Mouse (Mus musculus): Measurements from ENCODE around the gene Polh.

Gene Polh

DNA sequence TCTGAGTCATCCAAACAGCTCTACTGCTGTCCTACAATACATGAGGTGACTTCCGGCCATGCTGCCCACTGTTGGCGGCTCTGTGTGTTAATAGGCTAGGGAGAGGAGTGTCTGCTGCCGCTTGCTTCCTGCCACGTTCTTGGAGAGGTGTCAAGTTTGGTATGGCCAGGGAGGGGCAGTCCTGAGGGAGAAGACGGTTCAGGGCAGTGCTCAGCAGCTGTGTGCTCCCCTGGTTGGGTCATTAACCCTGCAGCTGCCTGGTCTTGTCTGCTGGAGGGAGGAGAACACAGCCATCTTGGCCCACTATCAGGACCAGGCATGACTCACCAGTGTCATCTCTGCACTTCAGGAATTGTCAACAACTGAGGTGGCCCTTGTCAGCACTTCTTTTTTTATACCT lies 34.1 kb downstream of the Polh start:
- DNase-seq (ENCODE audit: low spot score): peak; percentile 50

GRCm38 (mm10) chr17:46167014-46167413 lies 35.4 kb downstream of the Polh start:
- DNase-seq (ENCODE audit: low spot score): no peak

DNA sequence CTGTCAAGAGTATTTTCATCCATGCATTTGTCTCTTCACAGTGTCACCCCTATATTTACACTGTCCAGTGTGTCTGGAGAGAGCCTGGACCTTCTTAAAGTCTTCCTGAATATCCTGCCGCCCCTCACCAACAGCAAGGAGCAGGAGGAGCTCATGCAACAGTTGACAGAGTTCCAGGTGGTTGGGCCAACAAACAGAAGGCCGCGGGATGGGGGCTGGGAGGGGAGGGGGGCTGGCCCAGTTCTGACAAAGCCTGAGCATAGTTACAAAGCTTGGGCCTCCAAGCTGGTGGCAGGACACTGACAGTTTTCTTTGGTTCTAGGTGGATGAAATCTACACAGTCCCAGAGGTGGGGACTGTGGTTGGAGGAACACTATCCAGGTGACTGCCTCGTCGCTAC lies 36.2 kb downstream of the Polh start:
- no peak for DNase-seq (ENCODE audit: low spot score)

- no peak for DNase-seq (ENCODE audit: low spot score)
Observed at GRCm38 (mm10) chr17:46165460-46165859, 37.0 kb downstream of the Polh start.

DNA sequence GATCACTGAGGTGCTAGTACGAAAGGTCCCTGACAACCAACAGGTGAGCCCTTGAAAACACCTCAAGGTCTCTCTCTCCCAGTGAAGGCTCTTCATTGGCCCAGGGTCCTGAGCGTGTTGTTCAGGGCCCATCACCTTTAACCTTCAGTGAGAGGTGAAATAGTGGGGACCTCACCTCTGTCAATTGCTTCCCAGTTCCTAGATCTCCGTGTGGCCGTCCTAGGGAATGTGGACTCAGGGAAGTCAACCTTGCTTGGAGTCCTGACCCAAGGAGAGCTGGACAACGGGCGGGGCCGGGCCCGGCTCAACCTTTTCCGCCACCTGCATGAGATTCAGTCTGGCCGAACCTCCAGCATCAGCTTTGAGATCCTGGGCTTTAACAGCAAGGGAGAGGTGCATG lies 37.7 kb downstream of the Polh start:
- no peak for DNase-seq (ENCODE audit: low spot score)

- no peak for DNase-seq (ENCODE audit: low spot score)
Observed at GRCm38 (mm10) chr17:46164301-46164700, 38.1 kb downstream of the Polh start.

DNA sequence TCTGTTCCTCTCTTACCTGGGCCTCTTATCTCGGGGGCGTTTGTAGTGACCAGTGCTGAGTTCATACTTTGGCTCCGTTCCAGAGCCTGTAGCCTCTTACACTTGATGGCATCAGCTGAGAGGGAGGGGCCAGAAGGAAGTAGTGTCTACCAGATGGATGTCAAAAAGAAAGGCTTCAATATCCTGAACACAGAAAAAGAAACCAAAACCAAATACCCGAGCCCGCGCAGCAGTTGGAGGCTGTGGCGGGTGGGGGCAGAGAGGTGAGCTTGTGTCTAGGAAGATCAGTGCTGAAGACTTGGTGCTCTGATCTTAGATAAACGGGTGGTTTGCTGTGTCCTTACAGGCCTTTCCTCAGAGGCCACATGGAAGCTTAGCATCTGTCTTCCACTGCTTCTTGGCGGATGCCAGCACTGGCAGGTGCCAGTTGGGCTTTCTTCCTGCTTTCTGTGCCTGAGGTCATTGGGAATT lies 39.5 kb downstream of the Polh start:
- no peak for DNase-seq (ENCODE audit: low spot score)

GRCm38 (mm10) chr17:46162551-46162950 lies 39.9 kb downstream of the Polh start:
- no peak for DNase-seq (ENCODE audit: low spot score)

DNA sequence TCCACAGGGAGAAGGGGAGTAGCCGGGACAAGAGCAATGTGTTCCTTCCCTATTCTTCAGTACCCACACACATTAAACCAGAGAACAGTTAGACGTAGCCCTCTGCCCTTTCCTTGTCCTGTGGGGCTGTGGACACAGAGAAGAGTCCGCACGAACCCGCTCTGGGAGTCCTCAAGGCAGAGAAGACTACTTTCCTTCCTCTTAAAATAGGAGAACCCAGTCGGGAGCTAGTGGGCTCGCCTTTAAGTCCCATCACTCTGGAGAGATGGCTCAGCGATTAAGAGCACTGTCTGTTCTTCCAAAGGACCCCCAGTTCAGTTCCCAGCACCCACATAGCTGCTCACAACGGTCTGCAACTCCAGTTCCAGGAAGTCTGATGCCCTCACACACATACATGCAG lies 40.7 kb downstream of the Polh start:
- DNase-seq (ENCODE audit: low spot score): no peak

DNA sequence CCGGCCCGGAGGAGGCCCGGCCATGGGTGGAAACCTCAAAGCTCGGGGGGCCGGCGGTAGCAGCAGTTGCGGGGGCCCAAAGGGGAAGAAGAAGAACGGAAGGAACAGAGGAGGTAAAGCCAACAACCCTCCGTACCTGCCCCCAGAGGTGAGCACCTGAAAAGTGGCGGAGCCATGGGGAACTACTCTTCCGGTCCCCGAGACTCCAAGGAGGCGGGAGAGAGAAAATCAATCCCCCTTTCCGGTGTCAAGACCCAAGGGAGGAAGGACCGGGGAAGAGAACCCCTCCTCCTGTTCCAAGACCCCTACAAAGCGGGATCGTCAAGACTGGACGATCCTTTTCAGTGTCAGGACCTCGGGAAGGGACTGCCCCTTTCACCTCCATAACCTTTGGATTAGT lies 41.3 kb downstream of the Polh start:
- DNase-seq (ENCODE audit: low spot score): peak; percentile 41

DNA sequence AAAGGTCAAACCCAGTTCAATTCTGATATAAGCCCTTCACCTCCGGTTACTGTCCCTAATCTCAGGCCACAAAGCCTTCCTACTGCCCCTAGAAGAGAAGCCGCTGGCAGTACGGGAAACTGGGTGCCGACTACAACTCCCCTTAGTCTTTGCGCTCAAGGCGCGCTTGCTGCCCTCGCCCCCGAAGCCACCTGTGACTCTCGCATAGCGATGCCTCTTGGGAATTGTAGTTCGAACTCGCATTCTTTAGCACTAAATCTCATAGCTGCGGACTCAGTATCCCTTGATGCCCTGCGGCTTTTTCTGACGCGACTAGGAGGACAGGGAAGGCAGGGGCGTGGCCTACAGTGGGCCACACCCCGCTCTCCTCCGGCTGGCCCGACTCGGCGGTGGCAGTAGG lies 41.8 kb downstream of the Polh start, which contains the start of gene Gtpbp2:
TSS of gene Gtpbp2 (plus strand) at position 347 of the 400 bp plus-strand sequence.
- peak; percentile 99 for DNase-seq (ENCODE audit: low spot score)

GRCm38 (mm10) chr17:46160090-46160662 lies 42.3 kb downstream of the Polh start:
- DNase-seq (ENCODE audit: low spot score): peak; percentile 98

GRCm38 (mm10) chr17:46159236-46159635 lies 43.2 kb downstream of the Polh start:
- no peak for DNase-seq (ENCODE audit: low spot score)

GRCm38 (mm10) chr17:46157131-46157530 lies 45.3 kb downstream of the Polh start:
- no peak for DNase-seq (ENCODE audit: low spot score)

GRCm38 (mm10) chr17:46156680-46157079 lies 45.8 kb downstream of the Polh start:
- DNase-seq (ENCODE audit: low spot score): no peak

DNA sequence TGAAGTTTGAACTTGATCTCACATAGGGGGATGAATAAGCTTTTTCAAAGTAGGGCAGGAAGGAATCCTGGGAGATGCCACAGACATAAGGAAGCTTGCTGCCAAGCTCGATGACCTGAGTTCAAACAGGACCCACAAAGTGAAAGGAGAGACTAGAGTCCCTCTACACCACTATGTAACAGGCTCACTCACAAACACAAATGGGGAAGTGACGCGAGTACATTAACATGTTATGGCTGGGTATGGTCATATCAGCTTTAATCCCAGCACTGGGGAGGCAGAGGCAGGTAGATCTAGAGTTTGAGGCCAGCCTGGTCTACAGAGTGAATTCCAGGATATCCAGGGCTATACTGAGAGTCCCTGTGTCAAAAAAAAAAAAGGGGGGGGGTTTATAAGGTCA lies 48.1 kb downstream of the Polh start:
- no peak for DNase-seq (ENCODE audit: low spot score)

DNA sequence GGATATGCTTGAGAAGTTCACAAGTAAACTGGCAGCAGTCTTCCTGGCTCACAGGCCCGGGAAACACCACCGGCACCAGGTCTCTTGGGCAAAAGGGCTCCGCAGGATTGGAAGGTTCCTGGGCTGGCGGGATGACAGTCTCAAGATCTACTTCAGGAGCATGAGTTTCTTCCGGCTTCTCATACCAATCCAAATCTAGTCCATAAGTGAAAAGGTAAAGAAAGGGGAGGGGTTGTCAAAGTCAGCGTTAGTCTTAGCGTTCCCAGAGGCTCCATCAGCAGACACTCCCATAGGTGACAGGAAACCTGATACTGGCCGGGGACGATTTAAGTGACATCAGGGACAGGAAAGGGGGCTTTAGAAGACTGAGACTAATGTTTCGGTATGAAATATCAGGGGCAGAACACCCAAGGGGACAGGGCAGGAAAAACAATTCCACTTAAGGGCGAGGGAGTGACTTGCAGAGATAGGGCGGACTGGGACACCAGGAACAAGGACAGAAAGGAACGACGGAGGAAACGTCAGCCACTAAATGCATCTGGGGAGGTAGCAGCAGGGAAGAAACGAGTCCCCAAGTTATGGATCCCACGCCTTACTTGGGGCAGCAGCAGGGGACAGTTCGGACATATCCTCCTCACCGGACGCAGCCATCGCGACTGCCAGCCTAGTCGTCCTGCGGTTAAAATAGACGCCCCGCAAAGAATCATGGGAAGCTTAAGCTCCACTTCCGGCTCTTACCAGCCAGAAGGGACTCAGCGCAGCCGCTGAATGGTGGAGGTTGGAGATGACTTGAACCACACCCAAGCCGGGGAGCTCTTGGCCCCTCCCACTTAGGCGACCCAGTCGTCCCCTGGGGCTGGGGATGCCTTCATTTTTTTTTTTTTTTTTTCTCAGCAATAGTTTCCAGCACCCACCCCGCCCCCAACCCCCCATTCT lies 49.3 kb downstream of the Polh start, which contains the start of gene Mad2l1bp:
TSS of gene Mad2l1bp (minus strand) at position 707 of the 936 bp plus-strand sequence.
- peak; percentile 90 for DNase-seq (ENCODE audit: low spot score)

GRCm38 (mm10) chr17:46143578-46144423 lies 58.6 kb downstream of the Polh start, which contains the start of gene Rsph9:
Gene Rsph9, minus strand, starts transcription at chr17:46144216.
- no peak for DNase-seq (ENCODE audit: low spot score)

- no peak for DNase-seq (ENCODE audit: low spot score)
Observed at GRCm38 (mm10) chr17:46139872-46140271, 62.6 kb downstream of the Polh start.

DNA sequence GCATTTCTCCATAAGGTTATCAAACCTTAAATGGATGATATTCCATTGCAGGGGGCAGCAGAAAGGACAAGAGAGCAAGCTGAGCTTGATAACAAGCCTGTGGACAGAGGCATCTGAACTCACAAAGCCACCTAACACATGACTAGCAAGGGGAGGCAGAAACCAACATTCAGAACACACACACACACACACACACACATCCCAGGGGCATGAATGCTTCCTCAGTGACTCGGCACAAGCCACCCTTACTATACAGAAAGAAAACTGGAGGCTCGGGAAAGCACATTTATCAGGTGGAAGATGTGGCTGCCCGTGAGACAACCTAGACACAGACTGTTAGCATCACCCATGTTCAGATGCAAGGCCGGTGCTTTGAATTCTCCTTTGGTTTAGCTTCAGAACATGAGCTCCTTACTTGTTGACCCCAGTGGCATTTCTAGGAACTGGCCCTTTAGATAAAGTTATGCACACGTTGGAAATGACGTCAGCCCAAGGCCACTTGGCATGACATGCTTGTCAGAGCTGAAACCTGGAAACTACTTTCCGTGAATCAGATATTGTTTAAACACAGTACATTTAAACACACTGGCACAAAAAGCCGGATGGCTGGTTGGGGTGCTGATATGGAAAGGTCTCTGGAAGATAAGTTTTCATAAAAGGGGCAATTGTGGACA lies 63.7 kb downstream of the Polh start:
- DNase-seq (ENCODE audit: low spot score): no peak

DNA sequence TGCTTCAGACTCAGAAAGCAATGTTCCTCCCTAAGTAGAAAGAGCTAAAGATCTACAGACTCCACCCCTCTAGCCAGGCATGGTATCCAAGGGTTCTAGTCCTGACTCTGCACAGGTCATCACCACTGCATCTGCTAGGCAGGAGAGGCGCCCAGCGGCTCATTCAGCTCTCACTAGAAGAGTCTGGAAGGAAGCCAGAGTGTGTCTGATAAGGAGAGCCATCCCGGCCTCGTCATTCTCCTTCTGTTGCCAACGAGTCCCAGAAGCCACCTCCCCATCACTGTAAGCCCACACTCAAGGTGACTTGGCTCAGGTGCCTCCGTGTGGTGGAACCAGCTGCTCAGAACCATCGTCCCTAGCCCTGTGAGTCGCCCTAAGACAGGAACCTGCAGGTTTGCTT lies 69.6 kb downstream of the Polh start:
- DNase-seq (ENCODE audit: low spot score): no peak
